In genomic region chr5:111069503-111069902, GRCm38 (mm10) we compare ENCODE assay signal across 11 mouse cellular contexts.
"Had no signal": no experiment of that assay in that cellular context is flagged by ENCODE, and none has a peak within 500 bp of the region (broad histone marks: within the 10 kb centered on the region; RNA-seq: fewer than 3 reads in every experiment).

No protein-coding gene starts in this region.

- H3K4me2 ChIP-seq: kidney, embryonic 15.5 days; limb, embryonic 15.5 days; liver, embryonic 12.5 days; midbrain, embryonic 13.5 days; neural tube, embryonic 15.5 days had no signal

- H3K9me3 ChIP-seq: kidney, embryonic 15.5 days; limb, embryonic 15.5 days; liver, embryonic 12.5 days; midbrain, embryonic 13.5 days; neural tube, embryonic 15.5 days had no signal

- H3K27me3 ChIP-seq: kidney, embryonic 15.5 days; limb, embryonic 15.5 days; liver, embryonic 12.5 days; midbrain, embryonic 13.5 days; neural tube, embryonic 15.5 days had no signal

- H3K27ac ChIP-seq: kidney, embryonic 15.5 days; limb, embryonic 15.5 days; liver, embryonic 12.5 days; midbrain, embryonic 13.5 days; neural tube, embryonic 15.5 days had no signal

- DNase-seq: kidney, adult 2 months; kidney, postnatal 14 days; layer of hippocampus, postnatal 36 days; right cerebral cortex, postnatal 14 days; thymus, postnatal 4 days had no signal

- ATAC-seq: liver, embryonic 12.5 days; midbrain, embryonic 13.5 days had no signal

- H3K9ac ChIP-seq: kidney, embryonic 15.5 days; limb, embryonic 15.5 days; liver, embryonic 12.5 days; midbrain, embryonic 13.5 days; neural tube, embryonic 15.5 days had no signal

- H3K36me3 ChIP-seq: kidney, embryonic 15.5 days; limb, embryonic 15.5 days; liver, embryonic 12.5 days; midbrain, embryonic 13.5 days; neural tube, embryonic 15.5 days had no signal

- H3K4me3 ChIP-seq: kidney, embryonic 15.5 days; limb, embryonic 15.5 days; liver, embryonic 12.5 days; midbrain, embryonic 13.5 days; myocyte; neural tube, embryonic 15.5 days had no signal
